Mouse (Mus musculus) spleen, adult 2 months (tissue): ENCODE data around the gene Gpatch1. TPM values are rescaled to one million over a fixed set of nuclear protein-coding genes. Genes with fewer than 3 reads are reported as not detected.

Source experiments
- DNase-seq, 2 experiments: peaks; one replicate each; pipeline versions ENCODE4 v3.0.0 to v3.0.0-alpha.2; 2012 to 2021; ENCODE audit warnings: low spot score in 2 of 2, low read depth in 1 of 2
- H3K27ac ChIP-seq: fragments of 200-500 bp; 2 replicates; pipeline ENCODE4 v1.5.1; 2012; ENCODE audit warnings: low read length, inconsistent platforms; ENCODE audit not compliant: insufficient read depth
- H3K27me3 ChIP-seq: fragments of 200-500 bp; 2 replicates; pipeline ENCODE4 v1.6.1; 2012; ENCODE audit warnings: mild to moderate bottlenecking, moderate library complexity, low read length, inconsistent platforms; ENCODE audit not compliant: control insufficient read depth, insufficient read depth
- H3K36me3 ChIP-seq: fragments of 200-500 bp; 2 replicates; pipeline ENCODE4 v1.6.1; 2012; ENCODE audit warnings: mild to moderate bottlenecking, low read length, inconsistent platforms; ENCODE audit not compliant: control insufficient read depth, insufficient read depth
- H3K4me1 ChIP-seq: fragments of 200-500 bp; 2 replicates; pipeline ENCODE4 v1.6.1; 2011; ENCODE audit warnings: inconsistent platforms; ENCODE audit not compliant: control insufficient read depth, insufficient read depth, insufficient read length
- H3K4me3 ChIP-seq: fragments of 200-500 bp; 2 replicates; pipeline ENCODE4 v1.5.1; 2011; ENCODE audit warnings: mild to moderate bottlenecking, inconsistent platforms; ENCODE audit not compliant: insufficient read depth, insufficient read length; ENCODE audit errors: extremely low read depth
- CTCF ChIP-seq: fragments of 200-500 bp; IDR thresholded peaks from 2 replicates; pipeline ENCODE4 v1.5.1; 2011; ENCODE audit warnings: mild to moderate bottlenecking, inconsistent platforms; ENCODE audit not compliant: insufficient read depth, insufficient read length, insufficient replicate concordance; ENCODE audit errors: extremely low read depth
- POLR2A ChIP-seq: fragments of 200-500 bp; IDR thresholded peaks from 2 replicates; pipeline ENCODE4 v1.6.1; 2011; ENCODE audit warnings: low read depth, low read length, inconsistent platforms
- WGBS: fragments of 180-500 bp; shearing (Covaris S2); methylation state at CpG from one replicate; pipeline ENCODE4 v1.1.7; 2018; 5-methylcytosine and 5-hydroxymethylcytosine counted together
- polyA plus RNA-seq: library from polyadenylated mRNA; depleted of rRNA; stranded (reverse); fragments of >200 nt; gene quantifications from 2 replicates; pipeline ENCODE4 v1.2.3, GENCODE M21; 2012; rRNA removed

The Gpatch1 gene
- polyA plus RNA-seq: 1.9 and 2.0 TPM in 2 replicates

- WGBS: 1% methylated on average over 39 of the region's 39 CpGs
- H3K27ac ChIP-seq: peak within 1 kb of the TSS; percentile 6; the same call in 1 of the 2 replicates
- peaks cover 8% of the 10 kb centered on the region; the same call in 1 of the 2 replicates for H3K4me1 ChIP-seq
- peak within 1 kb of the TSS; percentile 96 for H3K4me3 ChIP-seq
- DNase-seq: peak; percentile 73 to 89
- no peak for TF ChIP-seq POLR2A
- no peak for TF ChIP-seq CTCF
- H3K27me3 ChIP-seq: 0 out of 2 replicates have a peak, but pooled peaks cover under 1% of the 10 kb centered on the region
- H3K36me3 ChIP-seq: no peaks in the 10 kb centered on the region
These were observed at the start of gene Gpatch1 for GRCm38 (mm10) chr7:35317729-35318609. Gene Gpatch1 (minus strand): TSS chr7:35318440.

GRCm38 (mm10) chr7:35365161-35365910 is 47.1 kb upstream of the Gpatch1 start:
- TF ChIP-seq POLR2A (no peak), CTCF (no peak)
- WGBS: 79% methylated on average over 12 of the region's 12 CpGs
- Histone ChIP-seq H3K27ac (no peak overlapping the region), H3K4me3 (no peak overlapping the region), H3K27me3 (no peaks in the 10 kb centered on the region), H3K4me1 (no peaks in the 10 kb centered on the region), H3K36me3 (no peaks in the 10 kb centered on the region)
- no peak for DNase-seq

- TF ChIP-seq POLR2A (no peak), CTCF (no peak)
- no peaks in the 10 kb centered on the region for H3K4me1 ChIP-seq
- no peaks in the 10 kb centered on the region for H3K36me3 ChIP-seq
- H3K4me3 ChIP-seq: no peak overlapping the region
- DNase-seq: no peak
- WGBS: 88% methylated on average over 5 of the region's 5 CpGs
- H3K27ac ChIP-seq: no peak overlapping the region
- no peaks in the 10 kb centered on the region for H3K27me3 ChIP-seq
These were observed 44.6 kb upstream of the Gpatch1 start for GRCm38 (mm10) chr7:35362868-35363267.

- Histone ChIP-seq H3K4me3 (no peak overlapping the region), H3K27me3 (no peaks in the 10 kb centered on the region), H3K27ac (no peak overlapping the region), H3K4me1 (no peaks in the 10 kb centered on the region), H3K36me3 (no peaks in the 10 kb centered on the region)
- WGBS: 81% methylated on average over 5 of the region's 5 CpGs
- DNase-seq: no peak
- TF ChIP-seq CTCF (no peak), POLR2A (no peak)
These were observed 44.0 kb upstream of the Gpatch1 start for GRCm38 (mm10) chr7:35362253-35362652.

- TF ChIP-seq CTCF: no peak
- TF ChIP-seq POLR2A: no peak
- no peak for DNase-seq
- Histone ChIP-seq H3K36me3 (no peaks in the 10 kb centered on the region), H3K4me3 (no peak overlapping the region), H3K27me3 (no peaks in the 10 kb centered on the region), H3K4me1 (no peaks in the 10 kb centered on the region), H3K27ac (no peak overlapping the region)
- WGBS: 90% methylated on average over 12 of the region's 12 CpGs
These were observed 39.4 kb upstream of the Gpatch1 start for GRCm38 (mm10) chr7:35357621-35358020.

- no peak for DNase-seq
- Histone ChIP-seq H3K4me3 (no peak overlapping the region), H3K36me3 (no peaks in the 10 kb centered on the region), H3K27me3 (no peaks in the 10 kb centered on the region), H3K4me1 (no peaks in the 10 kb centered on the region), H3K27ac (no peak overlapping the region)
- no peak for TF ChIP-seq CTCF
- WGBS: 65% methylated on average over 5 of the region's 5 CpGs
These were observed 37.1 kb upstream of the Gpatch1 start for GRCm38 (mm10) chr7:35355303-35355872.
